Mouse (Mus musculus): ENCODE measurements around the gene Snapc3.
"Not testable (repeated sequence)": the region's sequence is repeated elsewhere in the genome, so short reads cannot be mapped to it uniquely, and the experiment has no call there.

Gene Snapc3

GRCm38 (mm10) chr4:83418781-83419180 lies 1.3 kb downstream of the Snapc3 start:
- no peak for DNase-seq

- DNase-seq = no peak
These were observed 6.1 kb downstream of the Snapc3 start for GRCm38 (mm10) chr4:83423641-83424040.

- no peak for DNase-seq
These were observed 7.6 kb downstream of the Snapc3 start for GRCm38 (mm10) chr4:83425119-83425518.

GRCm38 (mm10) chr4:83427141-83427540 lies 9.6 kb downstream of the Snapc3 start:
- DNase-seq = no peak

- DNase-seq = no peak
These were observed 10.2 kb downstream of the Snapc3 start for GRCm38 (mm10) chr4:83427696-83428095.

- no peak for DNase-seq
These were observed 11.3 kb downstream of the Snapc3 start for GRCm38 (mm10) chr4:83428845-83429244.

GRCm38 (mm10) chr4:83431950-83432349 lies 14.4 kb downstream of the Snapc3 start:
- no peak for DNase-seq

- DNase-seq = no peak
These were observed 15.4 kb downstream of the Snapc3 start for GRCm38 (mm10) chr4:83432901-83433300.

- DNase-seq = no peak
These were observed 18.9 kb downstream of the Snapc3 start for GRCm38 (mm10) chr4:83436375-83436774.

- DNase-seq = no peak
These were observed 20.6 kb downstream of the Snapc3 start for GRCm38 (mm10) chr4:83438116-83438515.

GRCm38 (mm10) chr4:83439045-83439444 lies 21.5 kb downstream of the Snapc3 start:
- no peak for DNase-seq

GRCm38 (mm10) chr4:83441050-83441449 lies 23.5 kb downstream of the Snapc3 start:
- no peak for DNase-seq

- no peak for DNase-seq
These were observed 33.3 kb downstream of the Snapc3 start for GRCm38 (mm10) chr4:83450785-83451184.

GRCm38 (mm10) chr4:83460106-83460505 lies 42.6 kb downstream of the Snapc3 start:
- no peak for DNase-seq

- no peak for DNase-seq
These were observed 47.3 kb downstream of the Snapc3 start for GRCm38 (mm10) chr4:83464827-83465226.

GRCm38 (mm10) chr4:83467615-83468014 lies 50.1 kb downstream of the Snapc3 start:
- DNase-seq = no peak

- DNase-seq = no peak
These were observed 50.7 kb downstream of the Snapc3 start for GRCm38 (mm10) chr4:83468208-83468607.

GRCm38 (mm10) chr4:83485250-83485649 lies 67.7 kb downstream of the Snapc3 start:
- no peak for DNase-seq

- peak; percentile 89 to 93 for DNase-seq
These were observed 68.2 kb downstream of the Snapc3 start for GRCm38 (mm10) chr4:83485735-83486116.

- peak; percentile 92 to 94 for DNase-seq
These were observed 68.8 kb downstream of the Snapc3 start, which contains the start of gene Psip1 for GRCm38 (mm10) chr4:83486117-83486901. Gene Psip1 (minus strand): TSS chr4:83486459.

GRCm38 (mm10) chr4:83489121-83489520 lies 71.6 kb downstream of the Snapc3 start:
- DNase-seq = no peak

GRCm38 (mm10) chr4:83493112-83493511 lies 75.6 kb downstream of the Snapc3 start:
- no peak for DNase-seq

- DNase-seq = not testable (repeated sequence)
These were observed 79.5 kb downstream of the Snapc3 start for GRCm38 (mm10) chr4:83497013-83497412.

- peak; percentile 8 to 12 for DNase-seq
These were observed 82.9 kb downstream of the Snapc3 start for GRCm38 (mm10) chr4:83500154-83501036.

All from kidney, postnatal 4 days (tissue).